Mouse (Mus musculus) liver, embryonic 16.5 days (tissue): ENCODE measurements around the gene Pgm2. TPM values are rescaled to one million over a fixed set of nuclear protein-coding genes. Genes with fewer than 3 reads are reported as not detected.

Experiments used
- ATAC-seq: fragments of 200-750 bp; cut with Nextera tagmentation; 2 replicates; pipeline ENCODE4 v1.8.0; 2017; ENCODE audit warnings: low read depth, mild to moderate bottlenecking, moderate number of reproducible peaks, moderate library complexity
- H3K27ac ChIP-seq: fragments of 300-500 bp; sonication (generic); 2 replicates; pipeline ENCODE4 v1.5.1; 2014; ENCODE audit warnings: mild to moderate bottlenecking, low read length
- H3K27me3 ChIP-seq: fragments of 300-500 bp; sonication (generic); 2 replicates; pipeline ENCODE4 v1.6.1; 2014; ENCODE audit warnings: low read depth, low read length, mixed read lengths; ENCODE audit not compliant: control insufficient read depth, insufficient read depth
- H3K36me3 ChIP-seq: fragments of 300-500 bp; sonication (generic); 2 replicates; pipeline ENCODE4 v1.6.1; 2014; ENCODE audit warnings: mild to moderate bottlenecking; ENCODE audit not compliant: control insufficient read depth, insufficient read depth
- H3K4me1 ChIP-seq: fragments of 300-500 bp; sonication (generic); 2 replicates; pipeline ENCODE4 v1.6.1; 2014; ENCODE audit warnings: low read depth, low read length, mixed read lengths; ENCODE audit not compliant: control insufficient read depth
- H3K4me2 ChIP-seq: fragments of 300-500 bp; sonication (generic); 2 replicates; pipeline ENCODE4 v1.6.1; 2014; ENCODE audit warnings: low read depth, low read length, mixed read lengths
- H3K4me3 ChIP-seq: fragments of 300-500 bp; sonication (generic); 2 replicates; pipeline ENCODE4 v1.5.1; 2014; ENCODE audit warnings: low read depth, mild to moderate bottlenecking, low read length
- H3K9ac ChIP-seq: fragments of 300-500 bp; sonication (generic); 2 replicates; pipeline ENCODE4 v1.6.1; 2014; ENCODE audit warnings: low read depth, low read length
- H3K9me3 ChIP-seq: fragments of 300-500 bp; sonication (generic); replicated peaks from 2 replicates; pipeline ENCODE4 v1.6.1; 2016; ENCODE audit warnings: low read length; ENCODE audit not compliant: control insufficient read depth
- WGBS: fragments of 180-500 bp; shearing (Covaris S2); extraction: QIAGEN DNeasy Blood & Tissue Kit; methylation state at CpG from one replicate; pipeline ENCODE4 v1.1.7; 2014; ENCODE audit not compliant: insufficient replicate concordance; 5-methylcytosine and 5-hydroxymethylcytosine counted together
- polyA plus RNA-seq: library from polyadenylated mRNA; unstranded; fragments of >200 nt; fragmentation: Nextera tagmentation; extraction: Ambion mirVana; gene quantifications from 2 replicates; pipeline ENCODE4 v1.2.1, GENCODE M21; 2015

Gene Pgm2
- polyA plus RNA-seq, 1 experiment from 2014 or later = 12.8 TPM

DNA sequence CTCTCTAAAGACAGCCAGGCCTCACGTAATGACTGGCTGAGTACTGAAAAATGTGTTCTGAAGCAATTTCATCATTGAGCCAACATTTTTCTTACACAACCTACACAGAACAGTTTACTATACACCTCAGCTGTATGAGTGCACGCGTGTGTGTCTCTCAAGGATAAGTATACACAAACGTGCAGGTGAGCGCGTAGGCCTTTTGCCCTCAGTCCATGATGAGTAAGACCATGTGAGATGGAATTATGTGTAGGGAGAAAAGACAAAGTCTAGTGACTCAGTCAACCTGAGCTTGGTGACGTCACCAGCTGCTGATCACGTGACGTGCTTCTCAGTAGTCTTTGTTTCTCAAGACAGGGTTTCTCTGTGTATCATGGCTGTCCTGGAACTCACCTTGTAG, 7.3 kb upstream of the Pgm2 start:
- Histone ChIP-seq H3K4me1 (no peaks in the 10 kb centered on the region), H3K27ac (no peak overlapping the region), H3K4me2 (no peak overlapping the region), H3K36me3 (no peaks in the 10 kb centered on the region), H3K9ac (no peak overlapping the region), H3K4me3 (no peak overlapping the region), H3K9me3 (no peaks in the 10 kb centered on the region), H3K27me3 (no peaks in the 10 kb centered on the region)
- ATAC-seq = no peak
- WGBS = 84% methylated on average over 9 of the region's 9 CpGs

DNA sequence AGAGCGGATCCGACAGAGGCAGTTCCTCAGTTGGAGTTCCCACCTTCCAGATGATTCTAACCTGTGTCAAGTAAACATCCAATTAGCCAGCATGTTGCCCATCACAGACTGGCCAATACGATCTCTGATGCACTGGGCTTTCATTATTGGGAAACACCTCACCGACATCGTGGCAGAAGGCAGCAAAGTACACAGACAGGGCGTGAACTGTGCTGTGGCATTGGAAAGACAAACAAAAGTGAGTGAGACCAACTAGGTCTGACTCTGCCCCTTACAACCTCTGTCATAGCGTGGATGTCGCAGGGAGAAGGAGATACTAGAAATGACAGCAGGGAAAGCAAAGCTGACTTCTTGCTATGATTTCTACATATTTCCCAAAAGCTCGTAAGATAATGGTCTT, 4.0 kb upstream of the Pgm2 start:
- H3K4me3 ChIP-seq = no peak overlapping the region
- H3K9ac ChIP-seq = no peak overlapping the region
- H3K4me2 ChIP-seq = no peak overlapping the region
- 65% methylated on average over 9 of the region's 9 CpGs for WGBS
- no peak overlapping the region for H3K27ac ChIP-seq
- no peaks in the 10 kb centered on the region for H3K9me3 ChIP-seq
- no peak for ATAC-seq
- H3K27me3 ChIP-seq = no peaks in the 10 kb centered on the region
- H3K4me1 ChIP-seq = peaks cover 3% of the 10 kb centered on the region
- no peaks in the 10 kb centered on the region for H3K36me3 ChIP-seq

DNA sequence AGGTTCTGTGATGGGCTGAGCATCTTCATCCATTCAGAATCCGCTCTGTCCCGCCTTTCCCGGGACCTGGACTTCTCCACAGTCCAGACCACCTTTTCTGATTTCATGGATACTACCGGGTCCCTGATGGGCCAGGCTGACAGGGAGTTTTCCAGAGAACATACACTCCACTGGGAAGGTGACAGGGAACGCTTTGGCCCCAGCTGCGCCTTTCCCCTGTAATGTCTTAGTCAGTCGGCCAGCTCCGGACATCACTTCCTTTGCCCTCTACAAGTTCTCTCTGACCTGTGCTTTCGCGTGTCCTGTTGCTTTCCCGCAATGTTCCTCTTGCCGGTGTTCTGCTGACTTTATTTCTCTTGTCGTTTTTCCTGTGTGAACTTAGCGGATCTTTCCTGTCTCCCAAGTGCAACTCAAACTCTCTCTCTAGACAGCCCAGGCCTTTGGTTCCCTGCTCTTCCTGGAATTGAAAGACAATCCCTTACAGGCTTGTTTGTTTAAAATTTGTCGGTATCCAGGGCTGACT, 660 bp downstream of the Pgm2 start:
- no peak for ATAC-seq
- H3K27ac ChIP-seq = no peak overlapping the region
- WGBS = 3% methylated on average over 15 of the region's 15 CpGs

DNA sequence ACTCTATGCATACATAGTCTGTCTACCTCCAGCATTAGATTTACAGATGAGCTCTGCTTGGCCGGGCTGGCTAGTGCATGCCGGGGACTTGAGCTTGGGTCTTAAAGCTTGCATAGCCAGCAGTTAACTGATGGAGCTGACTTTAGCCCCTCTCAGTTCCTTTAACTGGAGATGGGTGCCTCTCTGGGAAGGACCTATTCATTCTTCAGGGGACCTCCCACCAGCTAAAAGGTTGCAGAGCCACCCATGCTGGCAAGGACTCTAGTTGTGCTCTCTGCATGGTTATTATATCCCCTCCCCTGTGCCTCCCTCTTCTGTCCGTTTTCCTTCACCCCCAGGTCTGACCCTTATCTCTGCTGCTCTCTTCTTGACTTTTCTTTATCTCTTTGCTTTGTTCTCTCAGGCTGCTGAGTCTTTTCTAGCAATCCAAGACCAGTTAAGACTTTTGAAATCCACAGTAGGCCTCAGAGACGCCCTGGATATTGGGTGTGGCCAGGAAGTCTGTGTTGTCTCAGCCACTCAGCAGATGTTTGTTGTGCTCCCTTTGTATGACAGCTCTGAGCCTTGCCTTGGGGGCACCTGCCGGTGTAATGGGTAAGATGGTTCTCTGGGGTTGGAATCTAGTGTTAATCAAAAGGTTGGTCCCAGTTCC, 2.7 kb downstream of the Pgm2 start:
- WGBS = 26% methylated on average over 5 of the region's 5 CpGs
- Histone ChIP-seq H3K9me3 (no peaks in the 10 kb centered on the region), H3K27me3 (no peaks in the 10 kb centered on the region), H3K4me3 (no peak overlapping the region), H3K27ac (peak overlapping the region; percentile 7; the same call in 1 of the 2 replicates), H3K9ac (no peak overlapping the region), H3K4me2 (no peak overlapping the region), H3K36me3 (peaks cover 5% of the 10 kb centered on the region; the same call in 1 of the 2 replicates), H3K4me1 (peaks cover 16% of the 10 kb centered on the region)
- ATAC-seq = peak; percentile 11; the same call in 1 of the 2 replicates

More for the DNA sequence above, 660 bp downstream of the Pgm2 start:
- peak overlapping the region; percentile 87 for H3K4me2 ChIP-seq
- H3K27me3 ChIP-seq = no peaks in the 10 kb centered on the region
- peak overlapping the region; percentile 71 for H3K4me3 ChIP-seq
- H3K36me3 ChIP-seq = peaks cover 5% of the 10 kb centered on the region; the same call in 1 of the 2 replicates
- H3K9ac ChIP-seq = peak overlapping the region; percentile 79
- peaks cover 16% of the 10 kb centered on the region for H3K4me1 ChIP-seq
- H3K9me3 ChIP-seq = no peaks in the 10 kb centered on the region

DNA sequence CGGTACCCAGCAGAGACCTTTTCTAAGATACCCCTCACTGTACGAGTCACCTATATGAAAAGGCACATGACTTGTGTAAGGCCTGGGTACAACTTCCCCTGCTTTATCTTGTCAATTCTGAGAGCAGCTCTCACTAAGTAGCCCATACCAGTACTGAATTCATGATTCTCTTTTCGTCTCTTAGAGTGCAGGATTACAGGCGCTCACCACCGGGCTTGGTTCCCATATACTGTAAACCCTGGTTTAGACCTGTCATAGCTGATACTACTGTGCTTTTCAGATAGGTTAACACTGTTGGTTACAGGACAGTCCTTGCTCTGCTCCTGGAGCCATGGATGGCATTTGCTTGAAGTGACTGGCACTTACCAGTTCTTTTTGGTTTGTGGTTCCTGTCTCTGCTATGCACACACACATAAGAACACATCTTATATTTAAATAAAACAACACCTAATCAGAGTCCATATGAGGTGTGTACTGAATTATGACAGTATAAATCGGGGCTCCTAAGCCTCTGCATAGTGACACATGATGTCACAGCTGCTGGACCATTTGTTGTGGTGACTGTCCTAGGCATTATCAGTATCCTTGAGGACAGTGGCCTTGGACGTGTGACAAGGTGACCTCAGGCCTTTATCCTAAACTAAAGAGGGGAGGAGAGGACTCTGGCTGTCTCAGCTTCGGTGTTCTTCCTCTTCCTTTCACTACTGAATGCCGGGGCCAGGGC, 9.4 kb downstream of the Pgm2 start:
- Histone ChIP-seq H3K4me3 (no peak overlapping the region), H3K27me3 (no peaks in the 10 kb centered on the region), H3K36me3 (peaks cover 5% of the 10 kb centered on the region; the same call in 1 of the 2 replicates), H3K4me2 (no peak overlapping the region), H3K9me3 (no peaks in the 10 kb centered on the region), H3K4me1 (no peaks in the 10 kb centered on the region; the same call in 1 of the 2 replicates), H3K27ac (no peak overlapping the region), H3K9ac (no peak overlapping the region)
- no peak for ATAC-seq
- 31% methylated on average over 9 of the region's 9 CpGs for WGBS

DNA sequence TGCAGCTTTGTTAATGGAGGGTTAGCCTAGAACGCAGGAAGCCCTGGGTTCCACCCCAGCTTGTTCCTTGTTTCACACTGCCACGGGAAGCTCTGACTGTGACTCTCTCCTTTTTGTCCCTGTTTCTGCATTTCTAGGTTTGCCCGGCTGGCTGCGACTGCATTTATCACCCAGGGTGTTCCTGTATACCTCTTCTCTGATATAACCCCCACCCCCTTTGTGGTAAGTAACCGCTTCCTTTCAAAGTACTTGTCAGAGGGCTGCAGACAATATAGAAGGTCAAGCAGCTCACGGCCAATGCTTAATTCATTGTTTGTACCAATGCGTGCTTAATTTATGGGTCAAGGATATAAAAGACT, 9.9 kb downstream of the Pgm2 start:
- H3K27me3 ChIP-seq = no peaks in the 10 kb centered on the region
- H3K4me1 ChIP-seq = no peaks in the 10 kb centered on the region; the same call in 1 of the 2 replicates
- no peak overlapping the region for H3K4me3 ChIP-seq
- H3K27ac ChIP-seq = no peak overlapping the region
- peaks cover 5% of the 10 kb centered on the region; the same call in 1 of the 2 replicates for H3K36me3 ChIP-seq
- H3K9ac ChIP-seq = no peak overlapping the region
- WGBS = 11% methylated on average over 7 of the region's 7 CpGs
- H3K4me2 ChIP-seq = peak overlapping the region; percentile 9; the same call in 1 of the 2 replicates
- peak; percentile 39; the same call in 1 of the 2 replicates for ATAC-seq
- no peaks in the 10 kb centered on the region for H3K9me3 ChIP-seq

DNA sequence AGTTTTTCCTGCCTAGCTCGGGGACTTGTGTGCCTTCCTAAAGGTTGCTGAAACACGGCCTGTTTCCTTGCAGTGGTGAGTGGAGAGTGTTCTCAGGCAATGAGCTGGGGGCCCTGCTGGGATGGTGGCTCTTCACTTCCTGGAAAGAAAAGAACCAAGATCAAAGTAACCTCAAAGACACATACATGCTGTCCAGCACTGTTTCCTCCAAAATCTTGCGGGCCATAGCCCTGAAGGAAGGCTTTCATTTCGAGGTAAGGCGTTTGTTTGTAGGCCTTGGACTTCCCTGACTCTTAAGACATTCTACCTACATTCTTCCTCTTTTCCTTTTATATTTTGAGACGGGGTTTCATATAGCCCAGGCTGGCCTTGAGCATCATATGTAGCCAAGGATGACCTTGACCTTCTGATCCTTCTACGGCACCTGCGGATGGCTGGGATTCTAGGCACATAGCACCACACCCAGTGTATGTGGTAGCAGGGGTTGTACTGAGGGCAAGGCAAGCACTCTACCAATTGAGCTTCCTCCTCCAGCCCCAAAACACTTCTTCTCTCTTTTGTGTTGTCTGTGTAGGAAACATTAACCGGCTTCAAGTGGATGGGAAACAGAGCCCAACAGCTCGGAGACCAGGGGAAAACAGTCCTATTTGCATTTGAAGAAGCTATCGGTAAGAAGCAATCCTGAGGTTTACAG, 15.0 kb downstream of the Pgm2 start:
- WGBS = 73% methylated on average over 11 of the region's 11 CpGs
- H3K4me3 ChIP-seq = no peak overlapping the region
- no peak overlapping the region for H3K9ac ChIP-seq
- H3K4me1 ChIP-seq = no peaks in the 10 kb centered on the region; the same call in 1 of the 2 replicates
- no peaks in the 10 kb centered on the region; the same call in 1 of the 2 replicates for H3K36me3 ChIP-seq
- H3K9me3 ChIP-seq = no peaks in the 10 kb centered on the region
- H3K4me2 ChIP-seq = no peak overlapping the region
- no peak overlapping the region for H3K27ac ChIP-seq
- ATAC-seq = no peak
- no peaks in the 10 kb centered on the region for H3K27me3 ChIP-seq

DNA sequence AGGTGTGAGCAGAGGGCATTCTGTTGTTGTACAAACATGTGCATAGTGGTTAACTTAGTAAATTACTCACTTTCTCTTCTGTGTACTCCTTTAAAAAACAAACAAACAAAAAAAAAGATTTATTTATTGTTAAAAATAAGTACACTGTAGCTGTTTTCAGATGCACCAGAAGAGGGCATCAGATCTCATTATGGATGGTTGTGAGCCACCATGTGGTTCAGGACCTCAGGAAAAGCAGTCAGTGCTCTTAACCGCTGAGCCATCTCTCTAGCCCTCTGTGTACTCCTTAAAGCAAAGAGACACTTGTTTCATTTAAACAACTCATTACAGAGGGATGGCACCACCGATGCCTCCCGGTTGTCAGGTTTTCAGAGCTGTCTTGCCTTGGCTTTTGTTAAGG, 16.5 kb downstream of the Pgm2 start:
- WGBS = 63% methylated on average over 3 of the region's 3 CpGs
- Histone ChIP-seq H3K9ac (no peak overlapping the region), H3K27ac (no peak overlapping the region), H3K4me3 (no peak overlapping the region), H3K4me2 (no peak overlapping the region), H3K36me3 (no peaks in the 10 kb centered on the region; the same call in 1 of the 2 replicates), H3K27me3 (no peaks in the 10 kb centered on the region), H3K4me1 (no peaks in the 10 kb centered on the region), H3K9me3 (no peaks in the 10 kb centered on the region)
- ATAC-seq = no peak
